Mouse (Mus musculus) neural tube, embryonic 11.5 days (tissue): ENCODE results near the gene Zscan18. TPM values are rescaled to one million over a fixed set of nuclear protein-coding genes. Genes with fewer than 3 reads are reported as not detected.
"Not testable (repeated sequence)": the region's sequence is repeated elsewhere in the genome, so short reads cannot be mapped to it uniquely, and the experiment has no call there.

Experiments
- ATAC-seq: fragments of 200-750 bp; cut with Nextera tagmentation; 2 replicates; pipeline ENCODE4 v1.8.0; 2017; ENCODE audit warnings: moderate number of reproducible peaks, mild to moderate bottlenecking, moderate TSS enrichment, moderate library complexity; ENCODE audit not compliant: insufficient read depth, low FRiP score, low TSS enrichment
- DNase-seq: peaks from one replicate; pipeline ENCODE4 v3.0.0-alpha.2; 2015; ENCODE audit warnings: low spot score
- H3K27ac ChIP-seq: fragments of 300-500 bp; sonication (generic); 2 replicates; pipeline ENCODE4 v1.5.1; 2014; ENCODE audit warnings: low read depth, mild to moderate bottlenecking, low read length
- H3K27me3 ChIP-seq: fragments of 300-500 bp; sonication (generic); 2 replicates; pipeline ENCODE4 v1.6.1; 2014; ENCODE audit warnings: mild to moderate bottlenecking, low read length, mixed read lengths; ENCODE audit not compliant: control insufficient read depth, insufficient read depth
- H3K36me3 ChIP-seq: fragments of 300-500 bp; sonication (generic); 2 replicates; pipeline ENCODE4 v1.6.1; 2014; ENCODE audit warnings: mild to moderate bottlenecking, low read length, moderate library complexity, mixed read lengths; ENCODE audit not compliant: control insufficient read depth, insufficient read depth
- H3K4me1 ChIP-seq: fragments of 300-500 bp; sonication (generic); 2 replicates; pipeline ENCODE4 v1.6.1; 2014; ENCODE audit warnings: low read length, mixed read lengths; ENCODE audit not compliant: control insufficient read depth, insufficient read depth
- H3K4me2 ChIP-seq: fragments of 300-500 bp; sonication (generic); 2 replicates; pipeline ENCODE4 v1.6.1; 2014; ENCODE audit warnings: low read depth, mild to moderate bottlenecking, moderate library complexity
- H3K4me3 ChIP-seq: fragments of 300-500 bp; sonication (generic); 2 replicates; pipeline ENCODE4 v1.5.1; 2014; ENCODE audit warnings: low read depth, low read length
- H3K9ac ChIP-seq: fragments of 300-500 bp; sonication (generic); 2 replicates; pipeline ENCODE4 v1.6.1; 2014; ENCODE audit warnings: mild to moderate bottlenecking, low read length
- H3K9me3 ChIP-seq: fragments of 300-500 bp; sonication (generic); 2 replicates; pipeline ENCODE4 v1.6.1; 2016; ENCODE audit warnings: low read length; ENCODE audit not compliant: control insufficient read depth
- WGBS: fragments of 180-500 bp; shearing (Covaris S2); extraction: QIAGEN DNeasy Blood & Tissue Kit; methylation state at CpG from one replicate; pipeline ENCODE4 v1.1.7; 2014; 5-methylcytosine and 5-hydroxymethylcytosine counted together
- polyA plus RNA-seq: library from polyadenylated mRNA; unstranded; fragments of >200 nt; fragmentation: Nextera tagmentation; extraction: Ambion mirVana; gene quantifications from 2 replicates; pipeline ENCODE4 v1.2.1, GENCODE M21; 2014

The Zscan18 gene
- polyA plus RNA-seq, 1 experiment from 2014 or later, result 13.9 TPM

DNA sequence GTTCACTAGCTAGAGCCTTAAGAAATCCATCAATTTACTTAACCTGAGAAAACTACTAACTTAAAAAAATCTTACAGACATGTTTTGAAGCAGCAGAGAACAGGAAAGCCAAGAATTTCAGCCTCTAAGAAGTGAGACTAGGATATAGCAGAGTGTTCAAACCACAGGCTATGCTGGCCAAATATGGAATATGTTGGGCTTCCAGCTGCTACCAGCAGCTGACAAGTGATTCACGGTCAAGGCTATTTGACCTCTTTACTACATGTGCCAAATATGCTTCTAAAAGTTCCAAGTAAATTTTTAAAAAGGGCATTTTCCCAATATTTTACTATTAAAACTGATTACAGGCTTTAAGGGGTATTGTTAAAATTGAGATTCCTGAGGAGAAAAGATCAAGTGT, 3.9 kb downstream of the Zscan18 start:
- DNase-seq (no peak), ATAC-seq (no peak)
- Histone ChIP-seq H3K9ac (no peak overlapping the region), H3K36me3 (no peaks in the 10 kb centered on the region), H3K4me3 (no peak overlapping the region), H3K9me3 (no peaks in the 10 kb centered on the region), H3K4me1 (0 out of 2 replicates have a peak, but pooled peaks cover 3% of the 10 kb centered on the region), H3K27ac (no peak overlapping the region), H3K4me2 (no peak overlapping the region), H3K27me3 (no peaks in the 10 kb centered on the region)
- WGBS, result 92% methylated on average over 1 of the region's 1 CpGs

- DNase-seq, result no peak
- Histone ChIP-seq H3K9me3 (no peaks in the 10 kb centered on the region), H3K27me3 (no peaks in the 10 kb centered on the region), H3K9ac (no peak overlapping the region), H3K36me3 (no peaks in the 10 kb centered on the region), H3K4me3 (no peak overlapping the region), H3K27ac (no peak overlapping the region), H3K4me2 (no peak overlapping the region), H3K4me1 (no peaks in the 10 kb centered on the region)
- ATAC-seq, result no peak
- 61% methylated on average over 2 of the region's 2 CpGs for WGBS
Measured at GRCm38 (mm10) chr7:12797971-12798370, 5.5 kb downstream of the Zscan18 start.

DNA sequence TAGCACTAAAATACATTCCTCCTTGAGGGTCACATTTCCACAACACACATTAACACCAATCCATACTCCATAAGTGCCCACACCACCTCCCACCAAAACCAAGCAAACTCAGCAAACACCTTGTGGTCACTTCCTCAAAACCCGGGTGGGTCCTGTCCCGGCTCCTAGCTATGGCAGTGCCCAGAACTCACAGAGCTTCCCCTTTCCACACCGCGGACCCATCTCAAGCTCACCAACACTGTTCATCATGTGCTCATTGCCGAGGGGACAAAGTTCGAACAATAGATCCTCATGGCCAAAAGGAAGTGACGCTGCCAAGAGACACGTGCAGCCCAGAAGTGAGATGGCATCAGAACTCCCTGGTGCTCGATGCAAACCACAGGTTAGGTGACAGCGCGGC, 10.8 kb downstream of the Zscan18 start:
- H3K36me3 ChIP-seq, H3K9me3 ChIP-seq, H3K4me3 ChIP-seq, H3K27me3 ChIP-seq, ATAC-seq, H3K4me2 ChIP-seq, H3K27ac ChIP-seq, H3K4me1 ChIP-seq, H3K9ac ChIP-seq, DNase-seq: not testable (repeated sequence)
- WGBS, result 88% methylated on average over 11 of the region's 11 CpGs

DNA sequence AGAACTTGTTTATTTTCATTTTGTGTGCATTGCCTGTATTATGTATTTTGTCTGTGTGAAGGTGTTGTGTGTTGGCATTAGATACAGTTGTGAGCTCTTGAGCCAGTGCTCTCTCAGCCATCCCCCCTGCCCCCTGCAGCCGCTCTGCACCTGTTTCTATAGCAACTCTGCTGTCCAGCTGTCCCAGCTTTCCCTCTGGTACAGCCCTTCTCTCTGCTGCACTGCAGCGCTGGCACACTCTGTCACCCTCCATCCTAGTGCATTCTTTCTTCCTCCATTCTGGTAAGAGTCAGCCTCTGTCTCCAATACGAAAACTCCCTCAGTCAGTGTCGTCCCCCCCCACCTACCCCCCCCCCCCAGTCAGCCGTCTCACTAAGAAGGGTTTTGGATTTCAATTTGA, 15.4 kb downstream of the Zscan18 start:
- Histone ChIP-seq H3K9ac (no peak overlapping the region), H3K27me3 (no peaks in the 10 kb centered on the region), H3K4me1 (no peaks in the 10 kb centered on the region), H3K9me3 (no peaks in the 10 kb centered on the region), H3K36me3 (no peaks in the 10 kb centered on the region), H3K27ac (no peak overlapping the region), H3K4me3 (no peak overlapping the region), H3K4me2 (no peak overlapping the region)
- ATAC-seq (no peak), DNase-seq (no peak)
- 30% methylated on average over 5 of the region's 5 CpGs for WGBS

DNA sequence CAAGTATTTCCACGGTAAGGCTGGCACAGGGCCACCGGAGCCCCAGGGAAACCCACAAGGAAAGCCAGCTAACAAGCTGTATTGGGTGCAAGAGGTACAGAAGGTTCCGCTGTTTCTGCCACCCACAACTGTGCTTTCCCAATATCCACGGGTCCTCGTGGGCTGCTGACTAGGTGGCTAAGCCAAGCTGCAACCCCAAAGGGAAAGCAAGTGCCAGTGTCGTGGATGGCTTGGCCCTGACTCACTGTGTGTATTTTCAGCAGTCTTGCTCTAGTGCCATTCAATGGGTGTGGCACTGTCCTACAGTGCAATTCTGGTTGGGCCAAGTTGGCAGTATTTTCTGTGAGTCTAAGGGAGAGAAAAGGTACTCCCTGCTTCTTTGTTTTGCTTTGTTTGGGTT, 16.1 kb downstream of the Zscan18 start:
- Histone ChIP-seq H3K36me3 (no peaks in the 10 kb centered on the region), H3K4me1 (no peaks in the 10 kb centered on the region), H3K27ac (no peak overlapping the region), H3K4me2 (no peak overlapping the region), H3K4me3 (no peak overlapping the region), H3K9ac (no peak overlapping the region), H3K27me3 (no peaks in the 10 kb centered on the region), H3K9me3 (no peaks in the 10 kb centered on the region)
- 77% methylated on average over 6 of the region's 6 CpGs for WGBS
- ATAC-seq (no peak), DNase-seq (no peak)

GRCm38 (mm10) chr7:12780151-12780830, 23.1 kb downstream of the Zscan18 start:
- Histone ChIP-seq H3K36me3 (no peaks in the 10 kb centered on the region; the same call in 1 of the 2 replicates), H3K4me2 (peak overlapping the region; percentile 84), H3K27ac (no peak overlapping the region), H3K9me3 (no peaks in the 10 kb centered on the region), H3K4me3 (peak overlapping the region; percentile 71), H3K27me3 (no peaks in the 10 kb centered on the region), H3K4me1 (no peaks in the 10 kb centered on the region), H3K9ac (peak overlapping the region; percentile 66)
- DNase-seq (peak; percentile 89), ATAC-seq (peak; percentile 92)
- under 1% methylated on average over 57 of the region's 57 CpGs for WGBS

DNA sequence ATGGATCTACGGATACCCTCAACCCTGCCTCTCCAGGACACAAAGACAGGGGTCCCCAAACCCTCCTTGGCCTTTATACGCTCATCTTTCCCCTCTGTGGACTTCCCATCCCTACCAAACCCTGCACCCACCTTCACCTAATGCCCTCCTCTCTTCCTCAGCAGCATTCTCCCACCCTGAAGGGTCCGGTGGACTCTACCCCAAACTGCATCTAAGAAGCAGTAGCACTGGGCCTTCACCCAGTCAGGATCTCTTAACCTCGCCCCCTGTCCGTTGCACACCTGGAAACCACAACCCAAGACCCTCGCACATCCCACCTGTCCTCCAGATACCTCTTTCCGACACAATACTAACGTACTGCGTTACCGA, 23.7 kb downstream of the Zscan18 start:
- Histone ChIP-seq H3K36me3 (peaks cover under 1% of the 10 kb centered on the region), H3K4me3 (peak overlapping the region; percentile 71), H3K27ac (no peak overlapping the region), H3K4me2 (peak overlapping the region; percentile 84), H3K9ac (peak overlapping the region; percentile 66), H3K9me3 (no peaks in the 10 kb centered on the region), H3K27me3 (no peaks in the 10 kb centered on the region), H3K4me1 (no peaks in the 10 kb centered on the region)
- 21% methylated on average over 10 of the region's 10 CpGs for WGBS
- DNase-seq, result no peak
- no peak; the same call in 1 of the 2 replicates for ATAC-seq

DNA sequence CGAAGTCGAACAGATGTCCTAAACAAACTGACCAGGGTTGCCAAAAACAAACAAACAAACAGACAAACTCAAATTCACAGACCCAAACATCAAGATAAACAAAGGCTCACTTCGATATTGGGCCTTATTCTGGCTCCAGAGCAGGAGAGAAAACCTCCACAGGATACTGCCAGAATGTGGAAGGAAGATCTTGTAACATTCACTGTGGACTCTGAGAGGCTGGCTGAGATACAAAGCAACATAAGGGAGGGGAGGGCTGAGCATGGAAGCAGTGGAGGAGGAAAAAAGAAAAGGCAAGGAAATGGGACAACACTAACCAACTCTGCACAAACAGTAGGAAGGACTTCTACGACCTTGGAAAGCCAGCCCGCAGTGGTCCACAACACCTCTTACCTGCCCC, 24.3 kb downstream of the Zscan18 start:
- Histone ChIP-seq H3K4me3 (no peak overlapping the region), H3K36me3 (peaks cover 5% of the 10 kb centered on the region), H3K27ac (no peak overlapping the region), H3K9me3 (no peaks in the 10 kb centered on the region), H3K9ac (no peak overlapping the region), H3K27me3 (no peaks in the 10 kb centered on the region), H3K4me1 (no peaks in the 10 kb centered on the region), H3K4me2 (no peak overlapping the region)
- ATAC-seq (no peak), DNase-seq (no peak)
- WGBS, result 92% methylated on average over 5 of the region's 5 CpGs

GRCm38 (mm10) chr7:12774606-12775005, 28.8 kb downstream of the Zscan18 start:
- H3K4me2 ChIP-seq, result no peak overlapping the region
- H3K9me3 ChIP-seq, result no peaks in the 10 kb centered on the region; the same call in 1 of the 2 replicates
- no peaks in the 10 kb centered on the region for H3K27me3 ChIP-seq
- H3K27ac ChIP-seq, result no peak overlapping the region
- no peaks in the 10 kb centered on the region for H3K4me1 ChIP-seq
- no peak overlapping the region for H3K9ac ChIP-seq
- DNase-seq (no peak), ATAC-seq (no peak)
- H3K4me3 ChIP-seq, result no peak overlapping the region
- H3K36me3 ChIP-seq, result peaks cover 9% of the 10 kb centered on the region
- 95% methylated on average over 1 of the region's 1 CpGs for WGBS
